Mouse (Mus musculus): ENCODE measurements around the gene Insl3. TPM values are rescaled to one million over a fixed set of nuclear protein-coding genes. Genes with fewer than 3 reads are reported as not detected.

Gene Insl3
- total and polyA plus RNA-seq, 2 experiments from 2014 or later = 1.4 to 1.8 TPM

- 51% methylated on average over 9 of the region's 9 CpGs for WGBS
These were observed 12.2 kb upstream of the Insl3 start for GRCm38 (mm10) chr8:71676803-71677202.

GRCm38 (mm10) chr8:71677555-71677954 is 11.5 kb upstream of the Insl3 start:
- H3K9me3 ChIP-seq (ENCODE audit: low read length) = no peaks in the 10 kb centered on the region
- no peak for ATAC-seq
- H3K4me2 ChIP-seq (ENCODE audit: low read depth) = no peak overlapping the region
- no peak overlapping the region for H3K27ac ChIP-seq (ENCODE audit: low read depth, low read length)
- peaks cover 7% of the 10 kb centered on the region; the same call in 1 of the 2 replicates for H3K4me1 ChIP-seq (ENCODE audit: insufficient read depth)
- no peaks in the 10 kb centered on the region for H3K36me3 ChIP-seq (ENCODE audit: insufficient read depth)
- no peak for DNase-seq
- peaks cover 38% of the 10 kb centered on the region for H3K27me3 ChIP-seq (ENCODE audit: insufficient read depth, low read length)
- H3K9ac ChIP-seq = no peak overlapping the region
- no peak for TF ChIP-seq CTCF (IDR thresholded peaks at IDR 0.05; ENCODE audit: low read depth)
- no peak overlapping the region for H3K4me3 ChIP-seq (ENCODE audit: low read depth, low read length)

More at GRCm38 (mm10) chr8:71676803-71677202, 12.2 kb upstream of the Insl3 start:
- no peak for TF ChIP-seq CTCF (IDR thresholded peaks at IDR 0.05; ENCODE audit: low read depth)
- DNase-seq (no peak), ATAC-seq (no peak)
- H3K9ac ChIP-seq = peak overlapping the region; percentile 62; the same call in 1 of the 2 replicates
- no peaks in the 10 kb centered on the region for H3K9me3 ChIP-seq (ENCODE audit: low read length)
- peak overlapping the region; percentile 47 for H3K4me3 ChIP-seq (ENCODE audit: low read depth, low read length)
- peaks cover 11% of the 10 kb centered on the region; the same call in 1 of the 2 replicates for H3K4me1 ChIP-seq (ENCODE audit: insufficient read depth)
- peaks cover 32% of the 10 kb centered on the region for H3K27me3 ChIP-seq (ENCODE audit: insufficient read depth, low read length)
- peak overlapping the region; percentile 70 for H3K4me2 ChIP-seq (ENCODE audit: low read depth)
- H3K36me3 ChIP-seq (ENCODE audit: insufficient read depth) = no peaks in the 10 kb centered on the region
- H3K27ac ChIP-seq (ENCODE audit: low read depth, low read length) = no peak overlapping the region

- Histone ChIP-seq H3K36me3 (ENCODE audit: insufficient read depth) (no peaks in the 10 kb centered on the region), H3K4me3 (ENCODE audit: low read depth, low read length) (no peak overlapping the region), H3K4me2 (ENCODE audit: low read depth) (no peak overlapping the region), H3K9ac (no peak overlapping the region), H3K27me3 (ENCODE audit: insufficient read depth, low read length) (peaks cover 44% of the 10 kb centered on the region), H3K27ac (ENCODE audit: low read depth, low read length) (no peak overlapping the region), H3K4me1 (ENCODE audit: insufficient read depth) (peaks cover 7% of the 10 kb centered on the region; the same call in 1 of the 2 replicates), H3K9me3 (ENCODE audit: low read length) (no peaks in the 10 kb centered on the region)
- 52% methylated on average over 4 of the region's 4 CpGs for WGBS
- ATAC-seq (no peak), DNase-seq (no peak)
- no peak for TF ChIP-seq CTCF (IDR thresholded peaks at IDR 0.05; ENCODE audit: low read depth)
These were observed 10.8 kb upstream of the Insl3 start for GRCm38 (mm10) chr8:71678216-71678615.

- H3K9ac ChIP-seq = no peak overlapping the region
- no peak overlapping the region for H3K27ac ChIP-seq (ENCODE audit: low read depth, low read length)
- no peak for ATAC-seq
- H3K27me3 ChIP-seq (ENCODE audit: insufficient read depth, low read length) = peaks cover 53% of the 10 kb centered on the region
- peak overlapping the region; percentile 25; the same call in 1 of the 2 replicates for H3K4me3 ChIP-seq (ENCODE audit: low read depth, low read length)
- 18% methylated on average over 16 of the region's 16 CpGs for WGBS
- H3K4me1 ChIP-seq (ENCODE audit: insufficient read depth) = peaks cover 7% of the 10 kb centered on the region; the same call in 1 of the 2 replicates
- no peak for TF ChIP-seq CTCF (IDR thresholded peaks at IDR 0.05; ENCODE audit: low read depth)
- H3K36me3 ChIP-seq (ENCODE audit: insufficient read depth) = no peaks in the 10 kb centered on the region
- H3K4me2 ChIP-seq (ENCODE audit: low read depth) = peak overlapping the region; percentile 49
- DNase-seq = no peak
- no peaks in the 10 kb centered on the region for H3K9me3 ChIP-seq (ENCODE audit: low read length)
These were observed 9.9 kb upstream of the Insl3 start for GRCm38 (mm10) chr8:71679116-71679515.

GRCm38 (mm10) chr8:71679550-71680168 is 9.4 kb upstream of the Insl3 start:
- no peak for TF ChIP-seq CTCF (IDR thresholded peaks at IDR 0.05; ENCODE audit: low read depth)
- no peaks in the 10 kb centered on the region for H3K36me3 ChIP-seq (ENCODE audit: insufficient read depth)
- no peak overlapping the region for H3K27ac ChIP-seq (ENCODE audit: low read depth, low read length)
- 5% methylated on average over 45 of the region's 46 CpGs for WGBS
- H3K4me3 ChIP-seq (ENCODE audit: low read depth, low read length) = peak overlapping the region; percentile 25
- H3K27me3 ChIP-seq (ENCODE audit: insufficient read depth, low read length) = peaks cover 59% of the 10 kb centered on the region
- ATAC-seq = no peak
- H3K4me1 ChIP-seq (ENCODE audit: insufficient read depth) = peaks cover 7% of the 10 kb centered on the region; the same call in 1 of the 2 replicates
- DNase-seq = no peak
- H3K4me2 ChIP-seq (ENCODE audit: low read depth) = peak overlapping the region; percentile 49
- no peaks in the 10 kb centered on the region for H3K9me3 ChIP-seq (ENCODE audit: low read length)
- 0 out of 2 replicates have a peak overlapping the region, but pooled peaks have one; percentile 10 for H3K9ac ChIP-seq

- ATAC-seq = no peak
- H3K9me3 ChIP-seq (ENCODE audit: low read length) = no peaks in the 10 kb centered on the region
These were observed 8.5 kb upstream of the Insl3 start for GRCm38 (mm10) chr8:71680471-71680870.

GRCm38 (mm10) chr8:71681369-71681915 is 7.6 kb upstream of the Insl3 start:
- Histone ChIP-seq H3K27me3 (ENCODE audit: insufficient read depth, low read length) (peaks cover 77% of the 10 kb centered on the region), H3K4me1 (ENCODE audit: insufficient read depth) (peaks cover 2% of the 10 kb centered on the region; the same call in 1 of the 2 replicates), H3K9ac (no peak overlapping the region), H3K9me3 (ENCODE audit: low read length) (no peaks in the 10 kb centered on the region), H3K27ac (ENCODE audit: low read depth, low read length) (no peak overlapping the region), H3K4me2 (ENCODE audit: low read depth) (no peak overlapping the region), H3K36me3 (ENCODE audit: insufficient read depth) (no peaks in the 10 kb centered on the region), H3K4me3 (ENCODE audit: low read depth, low read length) (no peak overlapping the region)
- DNase-seq = no peak
- TF ChIP-seq CTCF (IDR thresholded peaks at IDR 0.05; ENCODE audit: low read depth) = no peak
- no peak for ATAC-seq
- 7% methylated on average over 17 of the region's 18 CpGs for WGBS

More at GRCm38 (mm10) chr8:71680471-71680870, 8.5 kb upstream of the Insl3 start:
- peaks cover 67% of the 10 kb centered on the region for H3K27me3 ChIP-seq (ENCODE audit: insufficient read depth, low read length)
- H3K4me1 ChIP-seq (ENCODE audit: insufficient read depth) = peaks cover 6% of the 10 kb centered on the region; the same call in 1 of the 2 replicates
- no peak overlapping the region for H3K4me2 ChIP-seq (ENCODE audit: low read depth)
- no peak for TF ChIP-seq CTCF (IDR thresholded peaks at IDR 0.05; ENCODE audit: low read depth)
- H3K36me3 ChIP-seq (ENCODE audit: insufficient read depth) = no peaks in the 10 kb centered on the region
- no peak overlapping the region for H3K9ac ChIP-seq
- H3K4me3 ChIP-seq (ENCODE audit: low read depth, low read length) = no peak overlapping the region
- DNase-seq = no peak
- 7% methylated on average over 21 of the region's 21 CpGs for WGBS
- H3K27ac ChIP-seq (ENCODE audit: low read depth, low read length) = no peak overlapping the region

Measured in forebrain, postnatal 0 days (tissue).